In genomic region chr9:89874434-89874833, GRCm38 (mm10) we compare ENCODE assay signal across 13 mouse cellular contexts. TPM values are rescaled to one million over a fixed set of nuclear protein-coding genes. Genes with fewer than 3 reads are reported as not detected.
A peak's percentile ranks its signal among the peaks of the same experiment; 100 is the strongest.
DNase-seq lines count a peak whose midpoint lies in the region; ATAC-seq and TF ChIP-seq lines count a peak whose summit lies in the region.
"Had no signal": no experiment of that assay in that cellular context is flagged by ENCODE, and none has a peak within 500 bp of the region (broad histone marks: within the 10 kb centered on the region; RNA-seq: fewer than 3 reads in every experiment).

No protein-coding gene starts in this region.

- no peak for TF ChIP-seq CTCF in C2C12 (IDR thresholded peaks at IDR 0.05; ENCODE audit: control insufficient read depth, insufficient read depth, insufficient read length)
- TF ChIP-seq CTCF in layer of hippocampus, adult 2 months (conservative IDR thresholded peaks at IDR 0.05), result no peak

- H3K4me3 ChIP-seq in C2C12 (ENCODE audit: insufficient read depth, poor library complexity, severe bottlenecking), result no peak overlapping the region
- no peak overlapping the region for H3K4me3 ChIP-seq in layer of hippocampus, adult 2 months
- H3K4me3 ChIP-seq: kidney, embryonic 15.5 days; lung, embryonic 15.5 days; neural tube, embryonic 12.5 days had no signal

- H3K27ac ChIP-seq in layer of hippocampus, adult 2 months, result no peak overlapping the region
- H3K27ac ChIP-seq: kidney, embryonic 15.5 days; lung, embryonic 15.5 days; neural tube, embryonic 12.5 days had no signal

- peak; percentile 93 for DNase-seq in heart, adult 11 months
- DNase-seq in heart, postnatal 36 days, result no peak
- DNase-seq in adrenal gland, postnatal 25 days, result peak; percentile 50
- no peak for DNase-seq in embryo, embryonic 10.5 days (ENCODE audit: low spot score)
- DNase-seq in layer of hippocampus, postnatal 25 days (ENCODE audit: extremely low spot score in 1 of 2, low spot score in 1 of 2), result no peak
- no peak for DNase-seq in layer of hippocampus, adult 2 months (ENCODE audit: low spot score in 2 of 2)
- DNase-seq: thymus, postnatal 36 days had no signal

- no peaks in the 10 kb centered on the region for H3K36me3 ChIP-seq in C2C12 (ENCODE audit: control insufficient read depth, insufficient read depth)
- H3K36me3 ChIP-seq: kidney, embryonic 15.5 days; lung, embryonic 15.5 days; neural tube, embryonic 12.5 days had no signal

- intact Hi-C loops in heart, postnatal 36 days (cut with DNase I), result no loop called here

- H3K79me2 ChIP-seq in C2C12 (ENCODE audit: control insufficient read depth, insufficient read depth), result no peaks in the 10 kb centered on the region

- ATAC-seq in megakaryocyte progenitor cell, adult 5-6 weeks (replicated peaks; ENCODE audit: poor library complexity), result peak; percentile 85
- ATAC-seq: forebrain, embryonic 16.5 days had no signal

- no peak overlapping the region for H3ac ChIP-seq in C2C12 (ENCODE audit: control insufficient read depth, insufficient read length, low read depth)

- H3K79me3 ChIP-seq in C2C12 (ENCODE audit: low read depth), result no peaks in the 10 kb centered on the region

- H3K27me3 ChIP-seq in C2C12 (ENCODE audit: control insufficient read depth, insufficient read depth, insufficient read length), result no peaks in the 10 kb centered on the region

TF ChIP-seq in C2C12, 6 proteins besides CTCF, POLR2A, EP300 and RAD21:
- TF ChIP-seq MYOD1 (IDR thresholded peaks at IDR 0.05; ENCODE audit: control insufficient read depth, insufficient read length, low read depth) (no peak), MAX (IDR thresholded peaks at IDR 0.05) (peak; percentile 70), FOSL1 (IDR thresholded peaks at IDR 0.05; ENCODE audit: insufficient read depth, low read length, poor library complexity, severe bottlenecking) (peak; percentile 86)

RNA-seq across cellular contexts. Expression of gene Rasgrf1, which starts 35.3 kb away (rescaled TPM):
- total RNA-seq in heart, postnatal 36 days (2021), result not detected
- polyA plus RNA-seq in C2C12 (2012; fragmentation: generic; extraction: Trizol), result not detected
- 14.8 and 15.4 TPM in 2 replicates for total RNA-seq in adrenal gland, postnatal 25 days (2021)
- 0.02 and 0.07 TPM in 2 replicates for total RNA-seq in megakaryocyte progenitor cell, adult 5-6 weeks (2015)
- total RNA-seq in megakaryocyte progenitor cell, adult 5-6 weeks (2017), result not detected in 2 replicates
- total RNA-seq in layer of hippocampus, postnatal 25 days (2021), result 100 to 1,000 TPM; 405 to 439 TPM
- 100 to 1,000 TPM; 480 to 498 TPM for total RNA-seq in layer of hippocampus, adult 2 months (2021)

Comparison
In these comparisons a context has a peak if more than half of its experiments do, and no peak if none do; other contexts are left out.
1. DNase-seq: peak in heart, adult 11 months (single experiment) and adrenal gland, postnatal 25 days (single experiment); none in heart, postnatal 36 days (0 of 2), embryo, embryonic 10.5 days (single experiment), layer of hippocampus, postnatal 25 days (0 of 2) and layer of hippocampus, adult 2 months (0 of 2).
2. RNA of gene Rasgrf1, which starts 35.3 kb away (total RNA-seq): 480 to 498 TPM in layer of hippocampus, adult 2 months and 405 to 439 TPM in layer of hippocampus, postnatal 25 days; 14.8 to 15.4 TPM in adrenal gland, postnatal 25 days, 0.02 to 0.07 TPM in megakaryocyte progenitor cell, adult 5-6 weeks and not detected in heart, postnatal 36 days; every median in the first group is over 10 times any median in the second.